Mouse (Mus musculus) MEL (cell line): Measurements from ENCODE around the gene Dhrs7. TPM values are rescaled to one million over a fixed set of nuclear protein-coding genes. Genes with fewer than 3 reads are reported as not detected.

Experiments
- DNase-seq: peaks from one replicate; pipeline ENCODE4 v3.0.0; 2011; ENCODE audit warnings: low read depth, low spot score
- H3K27ac ChIP-seq: 2 replicates; pipeline ENCODE4 v1.5.1; 2012; ENCODE audit warnings: low read depth, mild to moderate bottlenecking, control low read depth, low read length, moderate library complexity; ENCODE audit not compliant: control insufficient read depth
- H3K27me3 ChIP-seq, 2 experiments: fragments of 150-350 bp in 1 of 2; sonication (generic) in 1 of 2; 2 replicates each; pipeline ENCODE4 v1.6.1; 2012; ENCODE audit warnings: low read length in 2 of 2, mild to moderate bottlenecking in 2 of 2, improper control_type of control experiment in 1 of 2, moderate library complexity in 1 of 2; ENCODE audit not compliant: insufficient read depth in 2 of 2, control insufficient read depth in 1 of 2
- H3K36me3 ChIP-seq, 2 experiments: 2 replicates each; pipeline ENCODE4 v1.6.1; 2012 to 2014; ENCODE audit warnings: low read length in 2 of 2, improper control_type of control experiment in 1 of 2, inconsistent platforms in 1 of 2, mild to moderate bottlenecking in 1 of 2; ENCODE audit not compliant: insufficient read depth in 2 of 2, control insufficient read depth in 1 of 2
- H3K4me1 ChIP-seq, 2 experiments: fragments of 150-350 bp in 1 of 2; sonication (generic) in 1 of 2; 2 replicates each; pipeline ENCODE4 v1.6.1; 2012; ENCODE audit warnings: low read length in 2 of 2, improper control_type of control experiment in 1 of 2, mild to moderate bottlenecking in 1 of 2; ENCODE audit not compliant: insufficient read depth in 2 of 2, control insufficient read depth in 1 of 2
- H3K4me3 ChIP-seq, 2 experiments: fragments of 150-350 bp in 1 of 2; sonication (generic) in 1 of 2; 2 replicates each; pipeline ENCODE4 v1.5.1; 2012; ENCODE audit warnings: low read depth in 2 of 2, low read length in 2 of 2, mild to moderate bottlenecking in 2 of 2, moderate library complexity in 2 of 2, control low read depth in 1 of 2, improper control_type of control experiment in 1 of 2; ENCODE audit not compliant: control insufficient read depth in 1 of 2, insufficient read depth in 1 of 2
- H3K79me2 ChIP-seq: 2 replicates; pipeline ENCODE4 v1.6.1; 2012; ENCODE audit warnings: mild to moderate bottlenecking, low read length, moderate library complexity; ENCODE audit not compliant: control insufficient read depth, poor library complexity, insufficient read depth
- H3K9ac ChIP-seq: 2 replicates; pipeline ENCODE4 v1.6.1; 2012; ENCODE audit warnings: low read depth, mild to moderate bottlenecking, control low read depth, low read length, moderate library complexity; ENCODE audit not compliant: control insufficient read depth, poor library complexity, severe bottlenecking
- H3K9me3 ChIP-seq: fragments of 150-350 bp; sonication (generic); replicated peaks from 2 replicates; pipeline ENCODE4 v1.6.1; 2012; ENCODE audit warnings: mild to moderate bottlenecking, low read length, improper control_type of control experiment, moderate library complexity; ENCODE audit not compliant: insufficient read depth
- BHLHE40 ChIP-seq: IDR thresholded peaks from 2 replicates; pipeline ENCODE4 v1.6.1; 2012; ENCODE audit warnings: low read depth, mild to moderate bottlenecking, inconsistent platforms, low read length, improper control_type of control experiment, borderline replicate concordance
- CTCF ChIP-seq, 3 experiments: IDR thresholded peaks in 2 of 3; conservative IDR thresholded peaks in 1 of 3; 2 replicates each; pipeline ENCODE4 v1.5.1; 2011 to 2012; ENCODE audit warnings: low read length in 3 of 3, low read depth in 2 of 3, mild to moderate bottlenecking in 2 of 3, improper control_type of control experiment in 1 of 3, inconsistent platforms in 1 of 3, mixed read lengths in 1 of 3, moderate library complexity in 1 of 3; ENCODE audit not compliant: control insufficient read depth in 1 of 3, insufficient read depth in 1 of 3, poor library complexity in 1 of 3, severe bottlenecking in 1 of 3
- E2F4 ChIP-seq: IDR thresholded peaks from 2 replicates; pipeline ENCODE4 v1.6.1; 2011; ENCODE audit warnings: low read depth, low read length, improper control_type of control experiment, borderline replicate concordance
- ELF1 ChIP-seq: IDR thresholded peaks from 2 replicates; pipeline ENCODE4 v1.6.1; 2014; ENCODE audit warnings: low read depth, mild to moderate bottlenecking, inconsistent platforms, low read length, improper control_type of control experiment, moderate library complexity
- EP300 ChIP-seq, 2 experiments: IDR thresholded peaks; 2 replicates each; pipeline ENCODE4 v1.6.1; 2011; ENCODE audit warnings: improper control_type of control experiment in 2 of 2, low read length in 2 of 2, low read depth in 1 of 2, mild to moderate bottlenecking in 1 of 2
- ETS1 ChIP-seq: IDR thresholded peaks from 2 replicates; pipeline ENCODE4 v1.6.1; 2012; ENCODE audit warnings: low read depth, mild to moderate bottlenecking, inconsistent platforms, low read length, improper control_type of control experiment, moderate library complexity
- GABPA ChIP-seq: IDR thresholded peaks from 2 replicates; pipeline ENCODE4 v1.6.1; 2012; ENCODE audit warnings: low read depth, mild to moderate bottlenecking, inconsistent platforms, low read length, improper control_type of control experiment, moderate library complexity
- JUND ChIP-seq: IDR thresholded peaks from 2 replicates; pipeline ENCODE4 v1.6.1; 2011; ENCODE audit warnings: low read depth, mild to moderate bottlenecking, improper control_type of control experiment, low read length
- KAT2A ChIP-seq: conservative IDR thresholded peaks from 2 replicates; pipeline ENCODE4 v1.6.1; 2012; ENCODE audit warnings: low read depth, low read length, improper control_type of control experiment, inconsistent platforms
- MAX ChIP-seq: IDR thresholded peaks from 2 replicates; pipeline ENCODE4 v1.6.1; 2011; ENCODE audit warnings: low read length, improper control_type of control experiment
- MEF2A ChIP-seq: IDR thresholded peaks from 2 replicates; pipeline ENCODE4 v1.6.1; 2014; ENCODE audit warnings: low read depth, mild to moderate bottlenecking, inconsistent platforms, low read length, improper control_type of control experiment; ENCODE audit not compliant: poor library complexity, insufficient replicate concordance, severe bottlenecking; ENCODE audit errors: extremely low read depth
- MXI1 ChIP-seq: IDR thresholded peaks from 2 replicates; pipeline ENCODE4 v1.6.1; 2011; ENCODE audit warnings: mild to moderate bottlenecking, low read depth, low read length, improper control_type of control experiment
- MYB ChIP-seq: IDR thresholded peaks from 2 replicates; pipeline ENCODE4 v1.6.1; 2011; ENCODE audit warnings: mild to moderate bottlenecking, low read depth, low read length, improper control_type of control experiment
- MYC ChIP-seq: IDR thresholded peaks from 2 replicates; pipeline ENCODE4 v1.6.1; 2011; ENCODE audit warnings: low read depth, mild to moderate bottlenecking, low read length, improper control_type of control experiment, moderate library complexity
- NRF1 ChIP-seq: IDR thresholded peaks from 2 replicates; pipeline ENCODE4 v1.6.1; 2014; ENCODE audit warnings: low read depth, mild to moderate bottlenecking, inconsistent platforms, low read length, improper control_type of control experiment, moderate library complexity; ENCODE audit not compliant: poor library complexity, insufficient read depth, severe bottlenecking
- POLR2AphosphoS2 ChIP-seq: IDR thresholded peaks from 2 replicates; pipeline ENCODE4 v1.6.1; 2011; ENCODE audit warnings: low read length, improper control_type of control experiment
- SIN3A ChIP-seq: IDR thresholded peaks from 2 replicates; pipeline ENCODE4 v1.6.1; 2012; ENCODE audit warnings: low read length, improper control_type of control experiment, inconsistent platforms
- SMC3 ChIP-seq: IDR thresholded peaks from 2 replicates; pipeline ENCODE4 v1.6.1; 2011; ENCODE audit warnings: low read depth, low read length, improper control_type of control experiment
- TCF12 ChIP-seq: IDR thresholded peaks from 2 replicates; pipeline ENCODE4 v1.6.1; 2014; ENCODE audit warnings: low read depth, mild to moderate bottlenecking, inconsistent platforms, low read length, improper control_type of control experiment, moderate library complexity
- USF1 ChIP-seq: IDR thresholded peaks from 2 replicates; pipeline ENCODE4 v1.6.1; 2014; ENCODE audit warnings: low read depth, mild to moderate bottlenecking, inconsistent platforms, low read length, improper control_type of control experiment, moderate library complexity
- ZC3H11A ChIP-seq: IDR thresholded peaks from 2 replicates; pipeline ENCODE4 v1.6.1; 2012; ENCODE audit warnings: low read depth, mild to moderate bottlenecking, inconsistent platforms, low read length, improper control_type of control experiment
- ZKSCAN1 ChIP-seq: IDR thresholded peaks from 2 replicates; pipeline ENCODE4 v1.6.1; 2012; ENCODE audit warnings: low read depth, mild to moderate bottlenecking, inconsistent platforms, low read length, improper control_type of control experiment, moderate library complexity
- ZMIZ1 ChIP-seq: IDR thresholded peaks from 2 replicates; pipeline ENCODE4 v1.6.1; 2012; ENCODE audit warnings: low read depth, mild to moderate bottlenecking, inconsistent platforms, low read length, improper control_type of control experiment, moderate library complexity
- ZNF384 ChIP-seq: IDR thresholded peaks from 2 replicates; pipeline ENCODE4 v1.6.1; 2012; ENCODE audit warnings: low read depth, mild to moderate bottlenecking, inconsistent platforms, low read length, improper control_type of control experiment
- polyA plus RNA-seq, 2 experiments: library from polyadenylated mRNA; stranded (reverse) in 1 of 2; unstranded in 1 of 2; fragments of >175 nt in 1 of 2; fragments of >200 nt in 1 of 2; gene quantifications; 2 replicates each; pipeline versions ENCODE4 v1.2.1 to v1.2.4; 2012; ENCODE audit warnings: low replicate concordance in 2 of 2, low read depth in 1 of 2; ENCODE audit not compliant: insufficient read length in 2 of 2, insufficient read depth in 1 of 2, missing spikeins in 1 of 2
- total RNA-seq: library from RNA; depleted of rRNA; stranded (reverse); fragments of 300-350 nt; gene quantifications from 2 replicates; pipeline ENCODE4 v1.2.3, GENCODE M21; 2012

Gene Dhrs7
- total and polyA plus RNA-seq, 3 experiments, result 11.6 to 14.9 TPM; not detected in 1

GRCm38 (mm10) chr12:72670921-72671320 lies 6.2 kb upstream of the Dhrs7 start (continued):
- peak; percentile 59 for TF ChIP-seq ETS1

DNA sequence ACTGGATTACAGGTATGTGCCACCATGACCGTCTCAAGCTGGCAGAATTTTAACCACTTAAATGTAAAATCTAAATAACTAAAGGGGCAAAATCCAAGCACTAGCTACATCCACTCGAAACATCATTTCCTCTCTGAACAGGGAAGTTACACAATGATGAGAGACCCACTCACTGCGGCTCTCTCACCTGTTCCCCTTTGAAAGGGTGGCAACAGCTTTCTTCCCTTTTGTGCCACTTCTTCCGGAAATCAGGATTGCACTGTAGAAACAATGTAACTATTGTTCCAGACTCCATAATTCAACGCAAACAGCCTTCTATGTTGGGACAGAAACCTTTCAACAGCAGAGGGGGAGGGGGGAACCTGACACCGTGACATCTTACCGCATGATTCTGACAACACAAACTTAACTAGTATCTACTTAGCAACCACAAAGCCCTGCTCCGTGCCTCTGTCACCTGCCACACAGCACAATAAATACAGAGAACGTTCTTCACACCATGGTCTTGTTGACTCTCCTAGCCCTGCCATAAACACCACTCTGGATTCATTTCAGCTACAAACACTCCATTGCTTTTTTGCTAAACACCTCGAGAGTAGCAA lies 3.3 kb upstream of the Dhrs7 start:
- Histone ChIP-seq H3K79me2 (no peaks in the 10 kb centered on the region), H3K27ac (no peak overlapping the region)
- no peak for DNase-seq
- TF ChIP-seq ZKSCAN1, result no peak
- no peak for TF ChIP-seq MAX
- no peak for TF ChIP-seq ELF1
- TF ChIP-seq NRF1, result no peak
- no peak for TF ChIP-seq ZC3H11A
- TF ChIP-seq SIN3A, result no peak
- TF ChIP-seq GABPA, result no peak
- no peak for TF ChIP-seq POLR2AphosphoS2
- TF ChIP-seq ZNF384, result no peak
- TF ChIP-seq E2F4, result no peak
- no peak for TF ChIP-seq EP300 (IDR thresholded peaks at IDR 0.05; ENCODE audit: low read depth in 1 of 2, low read length in 2 of 2)
- no peak for TF ChIP-seq ZMIZ1
- TF ChIP-seq JUND, result no peak
- TF ChIP-seq MEF2A, result no peak
- TF ChIP-seq BHLHE40, result no peak
- TF ChIP-seq, all 39 proteins: peak for 0
- peaks cover 0 to 4% of the 10 kb centered on the region in 2 experiments; a peak in 2 of 4 replicates for H3K36me3 ChIP-seq
- no peak overlapping the region for H3K9ac ChIP-seq
- peaks cover 7 to 9% of the 10 kb centered on the region in 2 experiments; a peak in 2 of 4 replicates for H3K4me1 ChIP-seq
- no peaks in the 10 kb centered on the region for H3K9me3 ChIP-seq
- H3K4me3 ChIP-seq, result no peak overlapping the region
- H3K27me3 ChIP-seq, result no peaks in the 10 kb centered on the region

DNA sequence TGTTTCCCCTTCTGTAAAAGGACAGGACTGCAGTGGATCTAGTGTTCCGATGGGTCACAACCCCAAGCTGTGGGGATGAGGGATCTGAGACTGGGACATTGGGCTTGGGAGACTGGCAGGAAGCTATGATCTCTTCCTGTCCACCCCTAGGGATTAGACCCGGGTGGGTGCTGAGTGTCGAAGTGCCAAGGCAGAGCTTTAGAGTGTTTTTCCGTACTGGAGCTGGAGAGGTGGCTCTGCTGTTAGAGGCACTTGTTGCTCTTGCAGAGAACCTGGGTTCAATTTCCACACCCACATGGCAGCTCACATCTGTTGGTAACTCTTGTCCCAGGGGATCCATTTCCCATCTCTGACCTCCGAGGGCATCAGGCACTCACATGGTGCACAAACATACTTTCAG lies 1.3 kb upstream of the Dhrs7 start:
- no peak for TF ChIP-seq SMC3
- no peak for TF ChIP-seq ETS1
- no peak for TF ChIP-seq USF1
- no peak for TF ChIP-seq KAT2A
- no peak for TF ChIP-seq ZMIZ1
- TF ChIP-seq MYB, result no peak
- no peak for TF ChIP-seq BHLHE40
- TF ChIP-seq ZKSCAN1, result no peak
- TF ChIP-seq CTCF (IDR thresholded peaks at IDR 0.05 in 2 of 3, conservative IDR thresholded peaks at IDR 0.05 in 1 of 3; ENCODE audit: control insufficient read depth in 1 of 3, insufficient read depth in 1 of 3, low read depth in 2 of 3, low read length in 3 of 3, poor library complexity in 1 of 3, severe bottlenecking in 1 of 3), result no peak
- no peak for TF ChIP-seq TCF12
- no peak for TF ChIP-seq GABPA
- no peak for TF ChIP-seq MYC
- TF ChIP-seq MXI1, result no peak
- TF ChIP-seq, all 39 proteins: peak for 0
- Histone ChIP-seq H3K9ac (no peak overlapping the region), H3K79me2 (no peaks in the 10 kb centered on the region), H3K4me3 (no peak overlapping the region), H3K9me3 (no peaks in the 10 kb centered on the region), H3K27me3 (no peaks in the 10 kb centered on the region), H3K4me1 (peaks cover 4 to 9% of the 10 kb centered on the region in 2 experiments; a peak in 2 of 4 replicates), H3K27ac (no peak overlapping the region), H3K36me3 (peaks cover 0 to 4% of the 10 kb centered on the region in 2 experiments; a peak in 2 of 4 replicates)
- DNase-seq, result no peak
